Mouse (Mus musculus) lung, postnatal 10 days (tissue): ENCODE data around the gene Dyrk1a.

Source experiments
- DNase-seq: peaks from one replicate; pipeline ENCODE4 v3.0.0; 2021

Gene Dyrk1a

DNA sequence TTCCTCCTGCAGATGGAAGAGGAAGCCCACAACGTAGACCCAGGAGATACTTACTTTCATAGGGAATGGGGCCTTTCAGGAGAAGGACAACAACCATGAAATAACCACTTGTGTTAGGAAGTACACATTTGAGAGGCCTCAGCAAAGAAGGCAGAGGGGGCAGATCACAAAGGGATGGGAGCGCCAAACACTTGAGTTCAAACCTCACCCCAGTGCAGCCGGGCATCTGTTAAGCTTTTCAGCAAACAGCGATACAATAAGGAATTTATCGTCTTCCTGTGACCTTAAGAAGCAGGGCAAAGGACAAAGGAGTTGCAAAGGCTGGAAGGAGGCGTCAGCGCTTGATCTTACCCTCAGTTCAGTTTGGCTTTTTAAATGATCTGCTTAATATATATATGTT lies 10.0 kb upstream of the Dyrk1a start:
- no peak for DNase-seq

DNA sequence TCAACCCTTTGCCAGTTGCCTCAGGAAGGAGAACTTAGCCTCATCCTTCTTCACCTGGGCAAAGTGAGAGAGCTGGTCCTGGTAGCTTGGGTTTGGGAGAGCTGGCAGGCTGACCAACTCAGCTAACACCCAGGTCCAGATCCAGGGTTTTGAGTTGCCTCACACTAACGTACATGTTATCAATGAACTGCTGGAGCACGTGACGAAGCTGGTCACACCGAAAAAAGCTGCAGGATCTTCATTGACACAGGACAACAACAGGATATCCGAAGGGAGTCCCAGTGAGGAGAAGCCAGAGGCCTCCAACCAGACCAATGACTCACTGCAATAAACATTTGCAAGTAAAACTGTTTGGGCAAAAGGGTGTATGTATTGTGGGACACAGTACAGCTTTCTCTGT lies 9.2 kb upstream of the Dyrk1a start:
- peak; percentile 42 for DNase-seq

DNA sequence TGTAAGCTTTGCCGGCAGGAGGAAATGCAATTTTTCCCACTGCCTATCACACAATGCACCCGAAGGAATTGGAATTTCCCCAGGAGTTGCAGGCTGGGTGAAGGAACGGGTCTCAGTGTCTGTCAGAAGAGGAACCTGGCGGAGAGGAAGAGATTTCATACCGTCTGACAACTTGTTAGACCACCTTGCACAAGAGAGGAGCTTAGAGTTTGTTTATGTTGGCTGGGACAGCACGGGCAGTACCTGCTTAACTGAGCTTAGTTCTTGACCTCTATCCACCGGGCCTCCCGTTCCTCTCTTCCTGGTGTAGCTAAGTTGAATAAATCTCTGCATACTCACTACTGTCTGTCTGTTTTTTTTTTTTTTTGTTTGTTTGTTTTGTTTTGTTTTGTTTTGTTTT lies 3.7 kb upstream of the Dyrk1a start:
- DNase-seq: no peak

DNA sequence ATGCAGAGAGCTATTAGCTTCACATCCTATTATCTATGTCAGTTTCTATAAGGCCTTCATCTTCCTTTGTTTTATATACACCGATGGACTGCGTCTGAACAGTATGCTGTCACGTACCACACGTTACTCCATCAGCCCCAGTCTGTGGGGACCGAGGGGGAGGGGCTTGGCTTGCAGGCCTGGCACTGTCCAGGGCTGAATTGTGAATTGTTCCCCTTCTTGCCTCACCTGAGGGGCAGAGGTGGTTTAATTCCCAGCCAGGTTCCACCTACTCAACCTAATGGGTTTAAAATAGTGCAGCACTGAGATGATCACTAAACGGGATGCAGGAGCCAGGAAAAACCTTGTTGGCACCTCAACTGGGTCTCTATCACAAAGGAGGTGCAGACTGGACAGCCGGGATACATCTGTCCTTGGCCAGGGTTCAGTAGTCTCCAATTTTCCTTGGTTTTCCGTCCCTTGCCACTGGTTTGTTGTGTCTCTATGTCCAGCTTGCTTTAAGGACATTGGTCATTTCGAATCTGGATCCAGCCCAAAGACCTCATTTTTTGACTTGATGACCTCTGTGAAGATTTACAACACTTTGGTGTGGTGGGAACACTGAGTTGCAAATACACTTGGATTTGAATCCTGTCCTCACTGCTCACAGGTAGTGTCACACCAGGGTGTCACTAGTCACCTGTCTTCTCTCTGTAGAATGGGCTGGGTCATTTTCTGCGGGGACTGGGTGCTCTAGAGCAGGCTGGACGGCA lies 2.8 kb upstream of the Dyrk1a start:
- DNase-seq: no peak

DNA sequence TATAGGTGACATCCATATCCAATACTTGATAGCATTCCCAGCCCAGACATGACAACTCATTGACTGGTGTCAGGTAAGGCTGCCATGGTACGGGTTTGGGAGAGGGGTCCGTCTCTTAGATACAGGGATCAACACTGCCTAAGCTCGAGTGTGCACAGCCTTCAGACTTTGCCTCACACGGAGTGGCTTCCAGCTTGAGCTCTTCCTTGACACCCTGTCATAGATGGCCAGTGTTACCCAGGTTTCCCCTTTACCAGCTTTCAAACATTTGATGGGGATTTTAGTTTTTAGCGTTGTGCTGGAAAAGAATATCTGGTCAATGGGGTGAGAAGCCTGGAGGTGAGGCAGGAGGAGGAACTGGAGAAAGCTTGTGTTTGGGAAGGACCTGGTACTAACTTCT lies 2.1 kb upstream of the Dyrk1a start:
- DNase-seq: peak; percentile 53

DNA sequence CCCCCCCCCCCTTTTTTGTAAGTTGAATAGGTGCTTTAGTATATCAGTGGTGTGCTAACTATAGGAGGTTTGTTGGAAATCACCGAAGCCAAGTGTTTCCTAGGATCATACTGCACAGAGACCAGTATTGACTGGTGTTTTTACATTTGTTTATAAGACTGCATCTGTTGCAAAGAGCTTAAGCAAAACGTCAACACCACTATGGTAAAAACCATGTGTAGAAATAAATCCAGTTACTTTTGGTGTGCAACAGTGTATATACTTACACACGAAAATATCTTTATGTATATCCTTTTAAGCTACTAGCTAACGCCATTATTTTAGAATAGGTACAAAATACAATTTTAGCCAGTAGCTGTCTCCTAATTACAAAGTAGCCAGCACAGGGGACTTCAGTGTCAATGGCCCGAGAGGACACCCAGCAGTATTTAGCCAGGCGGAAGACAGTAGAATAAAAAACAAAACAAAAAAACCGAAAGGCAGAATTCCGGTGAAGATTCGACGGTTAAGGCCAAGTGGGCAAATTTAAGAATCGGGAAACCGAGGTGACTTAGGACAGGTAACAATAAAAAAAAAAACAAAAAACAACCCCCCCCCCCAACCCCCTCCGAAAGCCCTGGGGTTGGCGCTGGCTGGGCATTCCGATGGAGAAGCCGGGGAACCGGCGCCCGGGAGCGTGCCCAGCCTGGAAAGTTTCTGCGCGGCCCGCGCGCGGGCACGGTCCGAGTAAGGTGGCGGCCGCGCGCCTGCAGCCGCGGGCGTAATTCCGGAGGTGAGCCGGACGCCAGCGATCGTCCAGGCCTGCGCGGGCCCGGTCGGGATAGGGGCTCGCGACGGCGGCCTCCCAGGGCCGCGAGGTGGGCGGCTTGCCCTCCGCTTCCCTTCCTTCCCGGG lies 1.2 kb upstream of the Dyrk1a start:
- DNase-seq: peak; percentile 85

DNA sequence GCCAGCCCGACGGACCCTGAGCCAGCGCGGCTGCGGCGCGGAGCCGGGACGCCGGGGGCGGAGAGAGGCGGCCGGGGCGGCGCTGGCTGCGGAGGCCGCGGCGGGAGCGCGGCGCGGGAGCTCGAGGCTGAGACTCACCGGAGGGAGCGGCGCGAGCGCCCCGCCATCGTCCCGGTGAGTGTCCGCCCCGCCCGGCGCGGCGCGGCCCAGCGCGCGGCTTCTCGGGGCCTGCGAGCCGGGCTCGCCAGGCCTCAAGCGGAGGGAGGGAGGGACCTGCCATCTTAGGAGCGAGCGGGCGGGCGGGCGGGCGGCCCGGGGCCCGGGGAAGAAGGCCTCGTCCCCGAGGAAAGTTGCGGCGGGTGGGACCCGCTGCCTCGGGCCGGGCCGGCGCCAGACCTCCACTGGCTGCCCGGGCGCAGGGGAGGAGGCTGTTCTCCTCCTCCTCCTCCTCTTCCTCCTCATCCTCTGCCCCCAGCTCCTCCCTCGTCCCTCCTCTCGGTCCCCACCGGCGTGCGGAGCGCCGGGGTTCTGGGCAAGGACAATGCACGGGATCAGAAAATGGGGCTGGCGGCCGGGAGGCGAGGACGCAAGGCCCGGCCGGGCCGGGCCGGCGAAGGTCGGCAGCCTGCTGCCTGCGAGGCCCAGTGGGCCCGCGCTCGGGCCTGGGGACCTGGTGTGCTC lies 691 bp downstream of the Dyrk1a start:
- peak; percentile 72 for DNase-seq

DNA sequence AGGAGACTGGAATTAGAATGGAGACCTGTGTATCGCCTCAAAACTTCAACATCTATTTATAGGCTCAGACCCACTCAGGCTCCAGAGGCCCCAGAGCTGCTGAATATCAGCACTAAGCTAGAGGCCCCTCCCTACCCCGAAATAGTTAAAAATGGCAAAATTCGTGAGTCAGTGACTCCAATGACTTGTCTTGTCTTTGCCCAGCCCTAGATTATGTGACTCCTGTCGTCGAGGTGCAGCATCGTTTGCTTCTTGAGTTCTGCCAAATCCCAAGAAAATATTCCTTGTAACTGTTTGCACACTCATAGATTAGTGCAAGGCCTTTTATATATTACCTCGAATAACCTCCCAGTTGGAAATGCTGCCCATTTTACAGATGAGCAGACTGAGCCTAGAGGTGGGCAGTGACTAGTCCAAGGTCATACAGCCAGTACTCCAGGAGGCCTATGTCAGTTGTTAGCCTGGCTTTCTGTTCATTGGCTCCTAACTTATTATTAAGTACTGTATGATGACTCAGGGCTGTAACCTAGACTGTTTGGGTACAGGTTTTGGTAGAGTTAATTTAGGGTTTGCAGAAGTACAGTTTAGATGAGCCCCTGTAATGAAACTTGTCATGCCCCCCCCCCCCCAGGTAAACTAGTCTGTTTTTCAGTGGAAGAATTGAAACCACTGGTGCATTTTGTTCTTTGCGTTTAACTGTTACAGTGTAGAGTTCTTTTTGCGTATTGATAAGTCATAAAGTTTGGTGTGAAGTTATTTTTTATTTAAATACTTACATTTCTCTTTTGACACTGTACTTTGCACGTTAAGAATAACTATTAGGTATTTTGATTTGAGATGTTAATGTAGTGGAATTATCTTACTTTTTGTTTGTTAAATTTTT lies 1.5 kb downstream of the Dyrk1a start:
- peak; percentile 37 for DNase-seq

DNA sequence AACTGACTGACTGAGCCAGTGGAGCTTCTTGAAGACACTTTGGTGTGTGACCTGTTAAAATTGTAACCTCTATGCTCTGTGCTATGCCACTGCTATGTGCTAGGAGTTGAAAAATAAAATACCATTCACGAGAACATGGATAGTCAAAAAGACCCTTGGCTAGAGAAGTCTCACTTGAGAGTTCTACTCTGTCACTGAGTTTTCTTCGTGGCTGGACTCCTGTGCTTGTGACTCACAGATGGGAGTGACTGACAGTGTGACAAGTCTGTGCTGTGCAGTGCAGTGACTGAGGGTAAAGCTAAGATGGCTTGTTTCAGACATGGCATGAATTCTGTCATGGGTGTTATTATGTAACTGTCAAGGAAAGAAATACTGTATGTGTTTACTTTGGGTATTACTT lies 2.6 kb downstream of the Dyrk1a start:
- no peak for DNase-seq

DNA sequence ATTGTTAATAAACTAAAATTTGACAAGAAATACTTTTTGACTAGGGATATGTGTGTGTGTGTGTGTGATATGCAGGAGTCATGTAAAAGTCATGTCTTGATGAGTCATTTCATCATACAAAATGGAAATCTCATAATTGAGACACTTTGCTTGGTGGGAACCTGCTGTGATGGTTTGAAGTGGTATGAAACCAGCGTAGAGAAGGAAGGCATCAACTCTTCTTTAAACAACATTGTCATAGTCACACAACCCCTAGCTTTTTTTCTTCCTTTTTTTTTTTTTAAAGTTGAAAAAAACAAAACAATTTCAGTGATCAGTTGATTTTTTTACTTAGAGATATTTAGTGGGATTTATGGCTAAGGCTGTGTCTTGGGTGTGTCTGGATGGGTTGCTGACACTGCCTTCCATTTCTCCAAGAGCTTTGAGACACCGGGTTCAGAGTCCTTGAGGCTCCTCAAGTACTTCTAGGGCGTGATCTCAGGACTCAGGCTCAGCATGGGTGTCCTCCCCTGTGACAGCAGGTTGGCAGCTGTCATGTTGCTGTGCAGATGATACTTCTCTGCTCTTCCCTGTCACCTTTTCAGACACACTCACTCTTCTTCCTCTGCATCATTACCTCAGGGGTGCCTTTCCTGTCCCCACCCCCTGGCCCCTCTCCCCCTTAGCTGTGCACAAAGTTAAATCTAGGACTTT lies 4.4 kb downstream of the Dyrk1a start:
- no peak for DNase-seq

DNA sequence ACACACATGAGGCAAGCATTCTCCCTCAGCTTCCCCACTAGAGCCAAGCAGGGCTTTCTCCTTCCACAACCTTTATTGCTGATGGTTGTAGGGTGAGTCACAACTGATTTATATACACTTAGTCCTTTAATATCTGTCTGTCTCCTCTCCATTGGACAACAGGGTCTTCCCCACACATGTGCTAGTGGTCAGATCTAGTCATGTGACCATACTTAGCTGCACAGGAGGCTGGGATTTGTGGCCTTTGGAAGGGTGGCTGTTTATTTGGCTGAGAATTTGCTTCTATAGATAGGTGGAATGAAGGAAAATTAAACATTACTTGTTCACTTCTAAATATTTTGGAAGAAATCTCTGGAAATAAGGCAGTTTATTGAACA lies 4.9 kb downstream of the Dyrk1a start:
- no peak for DNase-seq

DNA sequence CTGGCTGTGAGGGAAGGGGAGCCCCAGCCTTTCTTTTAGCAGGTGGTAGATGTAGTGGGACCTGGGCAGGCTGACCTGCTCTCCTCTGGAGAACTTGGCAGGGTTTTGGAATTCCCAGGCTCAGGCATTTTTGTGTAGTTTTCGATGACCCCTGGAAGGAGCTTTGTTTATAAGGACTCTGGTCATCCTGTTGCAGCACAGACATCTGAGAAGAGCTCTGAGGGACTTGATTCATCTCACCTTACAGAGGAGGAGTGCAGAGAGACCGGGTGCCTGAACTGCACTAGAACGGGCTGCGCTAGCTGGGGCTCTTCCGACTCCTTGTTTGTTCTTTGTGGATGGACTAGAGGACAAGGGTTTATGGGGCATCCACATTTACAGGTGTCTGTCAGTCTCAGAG lies 5.9 kb downstream of the Dyrk1a start:
- no peak for DNase-seq

DNA sequence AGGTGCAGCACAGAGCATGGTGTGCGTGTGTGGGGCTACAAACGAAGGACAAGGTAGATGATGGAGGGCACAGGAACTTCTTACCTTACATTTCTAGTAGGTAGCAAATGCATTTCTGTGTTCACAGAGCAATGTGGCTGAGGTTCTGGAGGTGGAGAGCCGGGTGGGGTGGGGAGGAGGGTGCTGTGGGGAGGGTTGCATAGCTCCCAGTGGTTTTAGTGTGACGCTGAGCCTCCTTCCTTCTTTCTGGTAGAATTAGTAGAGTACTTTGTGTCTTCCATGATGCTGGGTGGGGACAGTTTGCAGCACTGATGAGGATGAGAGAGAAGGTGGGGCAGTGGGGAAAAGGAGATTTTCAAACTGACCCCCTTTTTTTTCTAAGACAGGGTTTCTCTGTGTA lies 9.5 kb downstream of the Dyrk1a start:
- no peak for DNase-seq

DNA sequence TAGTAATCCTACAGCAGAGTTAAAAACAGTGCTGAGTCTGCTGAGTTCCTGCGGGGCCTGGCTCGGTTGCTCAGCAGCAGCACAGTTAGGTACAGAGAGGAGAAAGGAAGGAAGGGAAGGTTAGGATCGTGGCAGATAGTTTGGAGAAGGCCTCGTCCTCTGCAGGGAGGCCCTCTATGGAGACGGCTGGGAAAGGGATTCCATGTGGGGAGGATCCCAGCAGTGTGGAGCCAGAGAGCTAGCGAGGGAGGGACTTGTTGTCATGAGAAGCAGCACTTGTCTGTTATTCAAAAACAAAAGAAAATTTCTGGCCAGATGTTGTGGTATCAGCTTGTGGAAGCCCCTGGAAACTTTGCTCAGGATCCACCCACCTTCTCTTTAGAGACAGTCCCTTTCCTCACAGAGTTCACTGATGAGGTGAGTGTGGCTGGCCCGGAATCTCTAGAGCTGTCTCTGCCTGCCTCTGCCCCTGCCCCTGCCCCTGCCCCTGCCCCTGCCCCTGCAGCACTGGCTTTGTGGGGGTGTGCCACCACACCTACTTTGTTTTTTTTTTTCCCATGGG lies 11.1 kb downstream of the Dyrk1a start:
- peak; percentile 57 for DNase-seq

DNA sequence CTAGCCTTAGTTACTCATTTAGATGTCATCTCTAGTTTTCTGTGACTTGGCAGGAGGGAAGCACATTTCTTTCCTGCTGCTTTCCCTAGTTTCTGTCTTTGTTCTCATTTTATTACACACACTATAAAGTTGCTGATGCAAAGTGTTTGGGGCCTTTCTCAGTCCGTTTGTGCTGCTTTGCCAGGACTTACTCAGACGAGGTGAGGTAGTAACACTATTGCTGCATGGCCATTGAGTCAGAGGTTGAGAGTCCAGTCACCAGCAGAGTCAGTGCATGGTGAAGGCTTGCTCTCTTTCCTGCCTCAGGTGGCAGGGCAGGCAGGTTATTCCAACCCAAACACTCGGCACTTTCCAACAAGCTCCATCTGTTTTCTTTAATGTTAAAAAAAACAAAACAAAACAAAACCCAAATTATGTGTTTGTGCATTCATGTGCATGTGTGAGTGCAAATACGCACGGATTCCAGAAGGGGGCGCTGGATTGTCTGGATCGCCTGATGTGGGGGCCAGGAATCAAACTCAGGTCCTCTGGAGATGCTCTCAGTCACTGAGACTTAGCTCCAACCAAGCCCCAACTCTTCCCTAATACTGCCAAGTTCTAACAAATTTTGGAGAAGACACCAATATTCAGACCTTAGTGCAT lies 16.7 kb downstream of the Dyrk1a start:
- DNase-seq: no peak

DNA sequence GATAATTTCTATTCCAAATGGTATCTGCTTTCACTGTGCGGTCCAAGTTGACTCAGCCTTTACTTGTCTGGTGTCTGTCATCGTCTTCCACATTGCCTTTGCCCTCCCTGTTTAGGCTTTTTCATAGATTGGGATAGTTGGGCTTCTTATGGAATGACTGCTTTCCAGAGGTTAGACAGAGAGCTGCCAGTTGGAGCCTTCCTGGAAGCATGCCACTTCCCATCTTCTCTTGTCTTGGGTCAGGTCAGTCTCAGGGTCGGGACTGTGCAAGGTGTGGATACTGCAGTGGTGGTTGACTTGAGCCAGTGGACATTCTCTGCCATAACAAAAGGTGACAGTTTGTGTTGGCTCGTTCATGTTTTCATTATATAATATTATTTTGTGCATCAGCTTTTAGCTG lies 17.7 kb downstream of the Dyrk1a start:
- DNase-seq: no peak

DNA sequence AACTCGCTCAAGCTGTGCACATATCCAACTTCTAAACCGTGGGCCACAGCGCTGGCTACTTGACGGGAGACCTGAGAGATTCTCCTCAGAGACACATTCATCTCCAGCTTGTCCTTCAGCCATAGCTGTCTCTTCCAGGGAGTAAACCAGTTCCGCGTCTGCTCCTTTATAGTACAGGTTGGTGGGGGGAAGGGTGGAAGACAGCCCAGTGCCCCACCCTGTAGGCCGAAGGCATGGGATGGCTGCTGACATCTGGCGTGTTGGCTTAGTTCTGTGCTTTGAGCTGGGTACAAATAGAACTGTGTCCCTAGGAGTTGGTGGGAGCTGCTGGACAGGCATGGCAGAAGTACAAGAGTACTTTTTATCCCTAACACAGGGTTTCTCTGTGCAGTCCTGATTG lies 18.4 kb downstream of the Dyrk1a start:
- DNase-seq: no peak

DNA sequence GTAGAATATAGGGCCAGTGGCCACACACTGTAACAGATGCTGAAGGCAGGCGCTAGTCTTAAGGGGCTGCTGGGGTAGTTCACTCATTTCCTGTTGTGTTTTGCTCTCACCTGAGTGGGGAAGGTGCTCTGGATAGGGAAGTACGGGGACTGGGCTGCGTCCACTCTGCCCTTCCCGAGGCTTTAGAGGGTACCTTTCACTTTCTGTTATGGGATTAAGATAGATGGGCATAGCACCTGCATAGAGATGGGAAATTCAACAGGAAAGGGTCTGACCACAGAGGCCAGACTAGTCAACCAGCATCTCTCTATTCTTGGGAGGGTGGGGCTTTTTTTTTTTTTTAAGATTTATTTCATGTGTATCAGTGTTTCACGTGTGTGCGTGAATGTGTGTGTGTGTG lies 19.2 kb downstream of the Dyrk1a start:
- no peak for DNase-seq

DNA sequence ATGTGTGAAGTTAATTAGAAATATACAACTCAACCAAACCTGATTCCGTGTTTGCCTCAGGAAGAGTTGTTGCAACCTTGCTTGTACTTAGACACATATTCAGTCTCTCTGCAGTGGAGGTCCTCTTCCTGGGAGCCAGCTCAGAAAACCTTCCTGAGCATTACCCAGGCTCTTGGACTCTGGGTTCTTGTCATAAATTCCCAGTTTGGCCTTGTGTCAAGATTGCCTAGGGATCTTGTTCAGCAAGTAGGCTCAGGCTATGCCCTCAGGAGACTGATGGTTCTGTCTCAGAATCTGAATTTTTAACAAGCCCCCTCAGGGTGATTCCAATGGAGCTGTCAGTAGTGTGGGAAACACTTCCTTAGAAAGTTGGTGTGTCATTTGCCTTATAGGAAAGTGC lies 19.8 kb downstream of the Dyrk1a start:
- no peak for DNase-seq

DNA sequence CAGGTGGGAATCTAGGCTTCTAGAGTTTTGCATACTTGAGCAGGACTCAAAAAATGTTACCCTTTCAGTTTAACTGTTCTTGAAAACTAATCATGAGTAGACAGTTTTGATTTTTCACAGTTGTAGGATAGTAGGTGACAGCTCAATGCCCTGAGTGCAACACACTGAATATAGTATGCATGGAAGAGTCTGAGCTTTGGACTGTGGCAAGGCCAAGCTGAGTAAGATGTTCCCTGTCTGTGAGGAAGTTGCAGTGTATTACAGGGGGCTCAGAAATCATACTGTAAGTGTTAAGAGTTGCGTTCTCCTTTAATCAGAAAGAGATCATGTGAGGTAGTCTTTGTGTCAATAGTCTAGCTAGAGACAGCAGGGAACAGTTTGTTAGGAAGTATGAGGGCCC lies 20.4 kb downstream of the Dyrk1a start:
- DNase-seq: no peak

DNA sequence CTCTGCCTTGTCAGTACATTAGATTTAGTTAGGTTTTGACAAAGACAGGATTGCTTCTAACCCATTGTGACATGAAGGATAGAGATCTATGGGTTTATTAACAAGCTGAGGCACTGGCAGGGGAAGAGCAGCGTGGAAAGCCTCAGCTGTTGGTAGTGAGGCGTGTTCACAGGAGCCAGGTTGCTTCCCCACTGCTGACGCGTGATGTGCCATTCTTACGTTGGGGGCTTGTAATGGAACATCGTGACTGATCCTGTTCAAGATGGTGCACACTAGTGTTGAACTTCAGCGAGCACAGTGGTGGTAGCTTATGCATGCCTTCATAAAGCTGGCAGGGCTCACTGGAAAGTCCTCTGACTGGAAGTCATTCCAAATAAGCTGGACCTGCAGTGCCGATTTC lies 21.2 kb downstream of the Dyrk1a start:
- DNase-seq: no peak
